Mouse (Mus musculus): ENCODE data around the gene Hps1.

DNA sequence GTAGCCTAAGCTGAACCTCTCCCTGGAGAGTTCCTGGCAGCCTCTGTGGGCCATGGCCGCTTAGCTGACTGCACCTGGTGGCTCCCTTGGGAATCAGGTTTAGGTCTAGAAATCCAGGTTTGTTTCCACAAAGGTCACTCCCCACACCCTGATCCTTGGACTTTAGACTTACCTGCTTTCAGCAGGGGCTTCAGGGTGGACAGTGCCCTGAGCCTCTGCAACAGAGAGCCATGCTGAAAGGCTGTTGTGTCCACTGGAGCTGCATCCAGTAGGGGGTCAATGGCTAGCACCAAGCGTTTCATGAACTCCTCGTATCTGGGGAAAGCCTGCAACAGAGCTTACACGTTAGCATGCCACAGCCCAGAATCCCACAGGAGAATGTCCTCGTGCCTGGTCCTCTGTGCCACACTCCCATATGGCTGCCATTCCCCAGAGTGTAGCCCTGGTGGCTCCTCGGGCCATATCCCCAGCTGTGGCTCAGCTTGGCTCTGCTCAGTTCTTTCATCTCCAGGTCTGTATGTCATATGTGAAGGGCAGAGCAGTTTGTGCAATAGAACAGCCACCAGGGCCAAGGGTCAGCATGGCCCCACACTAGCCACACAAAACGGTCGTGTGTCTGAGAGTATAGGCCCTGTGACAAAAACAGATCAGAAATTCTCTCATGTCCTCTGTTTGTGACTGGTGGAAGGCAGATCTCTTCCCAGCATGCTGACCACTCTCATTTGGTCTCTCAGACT, 39.4 kb downstream of the Hps1 start:
- TF ChIP-seq CTCF (IDR thresholded peaks at IDR 0.05; ENCODE audit: borderline replicate concordance, extremely low read depth, insufficient read depth, insufficient read length) (no peak), POLR2A (IDR thresholded peaks at IDR 0.05; ENCODE audit: borderline replicate concordance, extremely low read depth, insufficient read depth, insufficient read length, poor library complexity, severe bottlenecking) (no peak)

Data from brain, embryonic 14.5 days (tissue).